Mouse (Mus musculus) retina, postnatal 1 day (tissue): Measurements from ENCODE around the gene Nub1.
"Not testable (repeated sequence)": the region's sequence is repeated elsewhere in the genome, so short reads cannot be mapped to it uniquely, and the experiment has no call there.

ENCODE experiments used
- DNase-seq: peaks from one replicate; pipeline ENCODE4 v3.0.0-alpha.2; 2012

The Nub1 gene

DNA sequence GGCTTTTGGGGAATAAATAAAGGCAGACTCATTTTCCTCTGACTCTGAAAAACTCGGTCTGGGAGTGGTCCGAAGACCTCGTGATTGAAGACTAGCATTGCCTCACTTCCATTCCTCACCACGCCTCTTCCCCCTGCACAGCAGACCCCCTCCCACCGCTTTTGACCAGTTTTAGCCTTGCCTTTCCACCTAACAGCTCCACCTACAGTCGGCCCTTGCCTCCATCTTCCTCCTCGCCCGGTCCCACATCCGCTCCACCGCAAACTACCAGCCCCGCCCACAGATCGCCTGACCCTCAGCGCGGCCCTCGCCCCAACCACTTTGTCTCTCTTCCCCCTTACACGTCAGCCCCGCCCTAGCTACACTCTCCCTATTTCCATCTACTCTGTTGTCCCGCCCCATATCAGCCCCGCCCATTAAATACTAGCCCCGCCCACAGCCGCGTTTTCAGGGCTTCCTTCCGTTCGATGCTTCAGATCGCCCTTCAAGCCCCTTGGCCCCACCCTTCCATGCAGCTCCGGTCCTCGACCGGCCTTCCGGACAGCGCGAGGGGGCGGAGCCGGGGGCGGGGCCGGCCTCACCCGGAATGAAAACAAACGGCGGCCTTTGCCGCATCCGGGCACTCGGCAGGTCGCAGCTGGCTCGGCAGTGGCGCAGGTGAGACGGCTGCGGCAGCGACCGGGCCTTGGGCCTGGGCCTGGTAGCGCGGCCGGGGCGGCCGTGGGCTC lies at the start of gene Nub1:
TSS of gene Nub1 (plus strand) at position 167 of the 728 bp plus-strand sequence.
- peak; percentile 100 for DNase-seq

DNA sequence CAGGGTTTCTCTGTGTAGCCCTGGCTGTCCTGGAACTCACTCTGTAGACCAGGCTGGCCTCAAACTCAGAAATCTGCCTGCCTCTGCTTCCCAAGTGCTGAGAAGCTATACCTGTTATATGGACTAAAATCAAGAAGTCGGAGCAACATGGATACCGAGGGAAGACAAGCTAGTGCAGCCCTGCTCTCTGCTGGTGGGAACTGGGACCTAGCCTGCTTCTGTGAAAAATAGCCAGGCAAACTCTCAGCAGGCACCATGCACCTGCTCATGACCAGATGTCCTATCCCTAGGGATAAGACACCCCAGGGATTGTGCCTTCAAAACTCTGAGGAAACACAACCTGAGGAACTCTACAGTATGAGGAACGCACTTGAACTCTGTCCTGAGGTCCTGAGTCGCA lies 48.3 kb upstream of the Nub1 start:
- no peak for DNase-seq

DNA sequence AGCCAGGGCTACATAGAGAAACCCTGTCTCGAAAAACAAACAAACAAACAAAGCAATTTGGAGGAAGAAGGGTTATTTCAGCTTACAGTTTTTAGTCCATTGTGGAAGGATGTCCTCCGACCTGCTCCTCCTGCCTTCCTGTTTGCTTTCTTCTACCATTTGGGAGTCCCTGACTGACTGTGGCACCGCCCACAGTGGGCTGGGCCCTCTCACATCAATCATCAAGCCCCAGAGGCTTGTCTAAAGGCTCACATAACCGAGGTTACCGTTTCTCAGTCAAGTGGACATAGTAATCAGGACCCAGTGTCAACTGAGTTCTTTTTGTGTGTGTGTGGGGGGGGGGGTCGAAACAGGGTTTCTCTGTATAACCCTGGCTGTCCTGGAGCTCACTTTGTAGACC lies 47.2 kb upstream of the Nub1 start:
- DNase-seq, result no peak

DNA sequence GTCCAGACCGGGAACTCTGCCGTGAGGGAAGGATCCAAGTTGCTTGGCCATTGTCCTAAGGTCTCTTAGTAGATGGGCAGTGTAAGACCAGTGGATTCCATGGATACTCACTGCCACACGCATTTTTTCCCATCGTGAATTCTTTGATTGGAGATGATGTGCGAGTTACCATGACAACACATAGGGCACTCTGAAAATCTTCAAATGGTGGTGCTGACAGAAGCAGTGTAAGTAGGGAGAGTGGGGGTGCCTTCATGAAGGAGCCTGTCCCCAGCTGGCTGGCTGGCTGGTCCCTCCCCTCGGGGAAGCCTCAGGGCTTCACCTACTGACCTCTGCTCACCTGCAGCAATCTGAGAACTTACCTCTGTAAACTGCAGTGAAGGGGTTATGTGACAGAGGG lies 46.3 kb upstream of the Nub1 start:
- no peak for DNase-seq

DNA sequence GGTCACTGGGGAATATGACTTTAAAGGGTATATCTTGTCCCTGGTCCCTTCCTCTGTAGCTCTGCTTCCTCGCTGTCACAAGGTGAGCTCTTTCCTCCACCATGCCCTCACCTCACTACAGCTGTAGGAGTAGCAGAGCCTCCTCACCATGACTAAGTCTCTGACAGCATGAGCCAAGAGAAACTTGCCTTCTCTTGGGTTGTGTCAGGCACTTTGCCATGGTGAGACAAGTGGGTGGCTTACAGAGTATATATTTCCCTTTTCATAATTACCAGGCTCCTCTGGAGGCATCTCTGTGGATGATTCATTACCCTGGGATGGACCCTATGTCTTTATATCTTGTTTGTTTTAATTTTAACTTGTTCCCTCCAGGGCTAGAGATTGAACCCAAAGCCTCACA lies 39.9 kb upstream of the Nub1 start:
- no peak for DNase-seq

DNA sequence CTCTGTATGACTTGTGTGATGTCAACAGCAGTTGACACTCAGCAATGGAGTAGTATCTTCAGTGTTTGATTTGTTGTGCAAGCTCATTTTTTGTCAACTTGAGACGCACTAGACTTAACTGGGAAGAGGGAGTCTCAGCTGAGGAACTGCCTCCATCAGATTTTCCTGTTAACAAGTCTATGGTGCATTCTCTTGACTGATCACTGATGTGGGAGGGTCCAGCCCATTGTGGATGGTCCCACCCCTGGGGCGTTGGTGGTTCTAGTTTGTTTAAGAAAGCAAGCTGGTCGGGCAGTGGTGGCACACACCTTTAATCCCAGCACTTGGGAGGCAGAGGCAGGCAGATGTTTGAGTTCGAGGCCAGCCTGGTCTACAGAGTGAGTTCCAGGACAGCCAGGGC lies 36.1 kb upstream of the Nub1 start:
- DNase-seq, result no peak

DNA sequence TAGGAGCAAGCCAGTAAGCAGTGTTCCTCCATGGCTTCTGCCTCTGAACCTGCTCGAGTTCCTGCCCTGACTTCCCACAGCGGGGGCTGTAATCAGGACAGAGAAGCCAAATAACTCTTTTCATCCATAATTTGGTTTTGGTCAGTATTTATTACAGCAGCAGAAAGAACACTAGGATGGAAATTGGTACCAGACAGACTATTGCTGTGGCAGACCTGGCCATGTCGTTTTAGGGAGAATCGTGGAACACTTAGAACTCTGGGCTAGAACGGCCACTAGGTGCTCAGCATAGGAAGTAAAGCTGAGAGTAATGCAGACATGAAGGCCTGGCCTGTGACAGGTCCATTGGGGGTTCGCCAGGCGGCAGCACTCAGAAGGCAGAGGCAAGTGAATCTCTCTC lies 35.6 kb upstream of the Nub1 start:
- no peak for DNase-seq

DNA sequence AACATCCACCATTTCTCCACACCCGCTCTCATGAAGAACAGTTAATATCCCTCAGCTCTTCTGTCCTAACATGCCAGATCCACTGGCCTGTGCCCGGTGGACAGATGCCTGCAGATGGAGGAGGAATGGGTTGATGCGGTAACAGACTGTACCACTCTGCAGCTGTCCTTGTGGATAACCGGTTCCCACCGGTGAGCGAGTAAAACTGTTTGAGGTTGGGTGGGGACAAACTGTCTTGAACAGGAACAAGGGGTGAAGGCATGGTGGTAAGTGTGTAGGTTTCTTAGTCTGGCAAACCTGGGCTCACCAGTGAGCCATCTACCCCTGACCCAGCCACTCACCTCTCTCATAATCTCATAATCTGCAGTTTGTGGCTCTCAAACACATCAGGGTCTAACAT lies 34.0 kb upstream of the Nub1 start:
- no peak for DNase-seq

DNA sequence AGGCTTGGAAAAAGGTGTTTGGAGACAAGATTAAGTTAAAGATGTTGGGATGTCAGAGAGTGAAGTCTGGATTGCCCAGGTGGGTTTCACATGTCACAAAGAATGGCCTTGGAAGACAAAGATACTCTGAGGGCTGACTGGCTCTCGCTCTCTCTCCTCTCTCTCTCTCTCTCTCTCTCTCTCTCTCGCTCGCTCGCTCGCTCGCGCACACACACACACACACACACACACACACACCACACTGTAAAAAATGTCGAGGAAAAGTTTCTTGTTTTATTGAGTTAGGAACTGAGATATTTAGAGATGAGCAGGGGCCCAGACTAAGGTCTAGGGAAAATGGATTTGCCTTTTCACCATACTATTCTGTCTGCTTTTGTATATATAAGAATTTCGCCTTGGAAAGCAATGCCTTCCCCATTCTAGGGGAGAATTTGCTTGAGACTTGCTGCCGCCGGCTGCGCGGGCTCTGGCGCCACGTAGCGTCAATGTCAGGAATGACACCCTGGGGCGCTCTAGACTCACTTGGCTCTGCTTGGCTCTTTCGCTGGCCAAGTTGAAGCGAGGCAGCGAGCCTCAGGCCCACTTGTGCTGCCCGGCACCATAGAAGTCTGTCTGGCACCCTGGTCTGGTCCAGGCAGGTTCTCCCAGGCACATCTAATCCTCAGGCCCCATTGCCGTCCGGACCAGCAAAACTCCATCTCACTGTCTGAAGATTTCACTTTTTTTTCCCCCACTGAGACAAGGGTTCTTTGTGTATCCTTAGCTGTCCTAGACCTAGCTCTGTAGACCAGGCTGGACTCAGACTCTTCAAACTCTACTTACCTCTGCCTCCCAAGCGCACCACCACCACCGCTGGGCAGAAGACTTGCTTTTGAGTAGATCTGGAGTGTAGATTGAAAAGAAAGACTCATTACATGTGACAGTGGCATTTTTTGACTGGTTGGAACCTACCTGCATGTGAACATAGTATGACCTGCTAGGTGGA lies 33.3 kb upstream of the Nub1 start:
- peak; percentile 84 for DNase-seq

DNA sequence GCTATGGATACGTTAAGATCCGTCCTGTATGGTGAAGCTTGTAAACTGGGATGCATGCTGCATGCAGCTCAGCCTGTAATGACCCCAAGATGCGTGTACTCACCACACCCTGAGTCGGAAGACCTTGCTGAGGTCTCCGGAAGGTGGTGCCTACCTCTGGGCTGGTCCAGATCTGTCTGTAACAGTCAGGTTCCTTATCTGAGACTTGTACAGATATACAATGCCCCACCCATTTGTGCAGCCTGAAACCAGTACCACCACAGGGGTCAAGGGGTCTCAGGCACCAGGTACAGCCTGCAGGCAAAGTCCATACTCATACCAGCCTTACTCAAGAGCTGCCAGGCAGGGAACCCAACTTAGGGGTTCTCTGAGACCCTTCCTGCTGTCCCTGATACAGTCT lies 32.6 kb upstream of the Nub1 start:
- DNase-seq, result no peak

DNA sequence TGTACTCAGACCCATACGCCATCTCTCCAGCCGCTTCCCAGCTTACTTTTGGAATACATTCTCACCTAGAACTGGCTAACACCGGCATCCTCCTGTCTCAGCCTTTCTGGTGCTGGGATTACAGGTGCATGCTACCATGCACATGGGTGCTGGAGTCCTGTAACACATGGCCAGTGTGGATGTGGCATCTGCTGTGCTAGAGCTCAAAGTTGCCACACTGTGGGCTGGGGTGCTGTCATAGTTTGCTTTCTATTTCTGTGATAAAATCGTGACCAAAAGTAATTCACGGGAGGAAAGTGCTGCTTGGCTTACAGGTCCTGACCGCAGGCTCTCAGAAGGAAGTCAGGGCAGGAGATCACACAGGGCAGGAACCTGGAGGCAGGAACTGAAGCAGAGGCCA lies 30.8 kb upstream of the Nub1 start:
- no peak for DNase-seq

DNA sequence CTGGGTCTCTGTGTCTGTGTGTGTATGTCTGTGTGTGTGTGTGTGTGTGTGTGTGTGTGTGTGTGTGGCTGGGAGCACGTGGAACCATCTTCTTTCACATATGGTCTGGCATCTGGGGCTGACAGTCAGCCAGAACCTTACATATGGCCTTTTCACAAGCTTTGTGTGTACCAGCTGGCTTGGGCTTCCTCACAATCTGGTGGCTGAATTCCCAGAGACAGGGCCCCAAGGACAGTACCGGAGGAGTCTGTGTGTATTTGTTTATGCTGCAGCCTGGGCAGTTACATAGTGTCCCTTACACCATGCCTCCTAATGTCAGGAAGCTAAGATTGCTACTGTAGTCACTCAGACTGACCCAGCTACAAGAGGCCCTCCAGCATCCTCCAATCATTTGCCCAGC lies 28.2 kb upstream of the Nub1 start:
- peak; percentile 47 for DNase-seq

DNA sequence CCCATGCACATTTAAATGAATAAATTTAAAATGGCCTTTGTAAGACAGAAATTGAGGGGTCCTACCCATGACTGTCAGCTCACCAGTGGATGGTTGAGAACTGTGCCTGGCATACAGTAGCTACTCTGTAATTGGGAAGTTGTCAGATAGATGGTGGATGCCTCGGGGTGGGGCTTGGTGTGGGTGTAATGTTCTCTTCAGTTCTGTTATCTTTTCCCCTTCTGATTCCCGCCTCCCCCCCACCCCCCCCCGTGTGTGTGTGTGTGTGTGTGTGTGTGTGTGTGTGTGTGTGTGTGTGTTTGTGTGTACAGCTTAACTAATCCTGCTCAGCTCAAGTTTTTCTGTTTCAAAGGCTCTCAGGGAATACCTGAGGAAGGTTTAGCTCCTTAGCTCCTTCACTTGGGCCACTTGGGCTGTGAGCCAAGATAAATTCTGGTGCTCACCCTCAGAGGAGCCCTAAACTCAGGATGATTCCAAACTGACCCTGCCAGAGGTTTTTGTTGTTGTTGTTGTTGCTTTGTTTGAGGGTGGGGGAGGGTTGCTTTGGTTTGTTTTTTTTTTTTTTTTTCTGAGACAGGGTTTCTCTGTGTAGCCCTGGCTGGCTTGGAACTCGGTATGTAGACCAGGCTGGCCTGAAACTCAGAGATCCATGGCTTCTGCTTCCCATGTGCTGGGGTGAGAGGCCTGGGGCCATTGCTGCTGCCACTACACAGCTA lies 25.5 kb upstream of the Nub1 start:
- no peak for DNase-seq

DNA sequence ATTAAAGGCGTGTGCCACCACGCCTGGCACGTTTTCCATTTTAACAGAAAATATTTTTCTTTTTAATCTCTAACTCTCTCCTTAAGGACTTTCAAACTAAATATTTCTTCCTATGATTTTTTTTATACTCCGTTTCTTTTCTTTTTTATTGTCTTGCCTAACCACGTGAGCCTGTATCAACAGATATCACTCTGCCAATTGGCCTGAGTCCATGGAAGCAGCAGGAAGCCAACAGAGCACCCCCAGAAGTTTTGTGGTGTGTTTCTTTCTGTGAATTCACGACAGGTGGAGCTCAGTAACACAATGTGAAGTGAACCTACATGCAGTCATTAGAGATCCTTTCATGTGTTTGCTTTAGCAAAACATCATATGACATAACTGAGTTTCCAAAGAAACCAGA lies 23.9 kb upstream of the Nub1 start:
- no peak for DNase-seq

DNA sequence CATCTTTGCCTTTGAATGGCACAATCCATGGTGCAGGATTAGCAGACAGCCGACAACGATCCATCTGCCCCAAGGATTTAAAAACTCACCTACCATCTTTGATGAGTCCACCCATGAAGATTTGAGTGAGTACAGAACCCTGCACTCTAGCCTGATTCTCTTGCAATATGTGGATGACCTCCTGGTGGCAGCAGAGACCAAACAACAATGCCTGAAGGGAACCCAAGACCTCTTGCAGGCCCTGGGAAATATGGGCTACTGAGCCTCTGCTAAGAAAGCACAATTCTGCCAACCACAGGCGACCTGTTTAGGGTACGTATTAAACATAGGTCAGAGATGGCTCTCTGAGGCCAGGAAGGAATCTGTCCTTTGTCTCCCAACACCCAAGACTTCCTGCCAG lies 11.1 kb upstream of the Nub1 start:
- peak; percentile 88 for DNase-seq

DNA sequence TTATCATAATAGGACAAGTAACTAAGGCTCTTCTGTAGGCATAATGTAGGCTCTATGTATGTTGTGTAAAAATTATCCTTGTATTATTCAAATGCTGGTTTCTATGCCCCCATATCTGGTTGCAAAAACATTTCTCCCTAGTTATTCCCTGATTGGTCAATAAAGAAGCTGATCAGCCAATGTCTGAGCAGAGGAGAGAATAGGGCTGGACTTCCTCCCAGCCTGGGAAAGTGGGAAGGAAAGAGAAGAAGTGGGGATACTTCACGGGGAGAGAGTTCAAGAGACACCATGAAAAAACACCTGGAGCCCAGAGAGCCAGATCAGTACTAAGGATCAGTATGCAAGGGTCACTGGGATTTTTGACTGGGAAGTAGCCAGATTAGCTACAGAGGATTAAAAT lies 3.9 kb upstream of the Nub1 start:
- no peak for DNase-seq

DNA sequence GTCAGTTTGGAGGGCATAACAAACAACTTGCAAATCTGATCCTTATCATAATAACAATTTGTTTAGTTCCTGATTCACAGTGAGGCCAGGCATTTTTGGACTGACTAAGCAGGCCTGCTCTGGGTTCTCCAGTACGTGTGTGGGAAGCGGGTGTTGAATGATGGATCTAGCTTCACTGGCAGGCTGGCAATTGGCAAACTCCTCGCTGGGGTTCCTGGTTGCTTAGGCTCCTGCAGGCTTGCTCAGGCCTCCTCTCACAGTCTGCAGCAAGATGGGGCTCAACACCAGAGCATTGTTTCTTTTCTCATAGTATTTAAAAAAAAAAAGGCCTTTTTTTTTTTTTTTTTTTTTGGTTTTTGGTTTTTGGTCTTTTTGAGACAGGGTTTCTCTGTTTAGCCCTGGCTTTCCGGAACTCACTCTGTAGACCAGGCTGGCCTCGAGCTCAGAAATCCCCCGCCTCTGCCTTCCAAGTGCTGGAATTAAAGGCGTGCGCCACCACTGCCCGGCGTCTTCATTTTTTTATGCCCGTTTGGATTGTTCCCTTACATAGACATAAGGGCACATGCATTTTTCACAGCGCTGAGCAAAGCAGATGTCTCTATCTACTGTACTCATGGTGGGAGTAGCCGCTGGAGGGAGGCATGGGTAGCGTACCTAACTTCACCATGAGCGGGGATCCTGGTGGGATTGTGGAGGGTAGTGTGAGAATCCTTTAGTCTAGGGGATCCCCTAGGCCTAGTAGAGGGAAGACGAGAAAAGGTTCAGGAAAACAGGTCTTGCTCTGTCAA lies 560 bp upstream of the Nub1 start:
- DNase-seq, result peak; percentile 19

DNA sequence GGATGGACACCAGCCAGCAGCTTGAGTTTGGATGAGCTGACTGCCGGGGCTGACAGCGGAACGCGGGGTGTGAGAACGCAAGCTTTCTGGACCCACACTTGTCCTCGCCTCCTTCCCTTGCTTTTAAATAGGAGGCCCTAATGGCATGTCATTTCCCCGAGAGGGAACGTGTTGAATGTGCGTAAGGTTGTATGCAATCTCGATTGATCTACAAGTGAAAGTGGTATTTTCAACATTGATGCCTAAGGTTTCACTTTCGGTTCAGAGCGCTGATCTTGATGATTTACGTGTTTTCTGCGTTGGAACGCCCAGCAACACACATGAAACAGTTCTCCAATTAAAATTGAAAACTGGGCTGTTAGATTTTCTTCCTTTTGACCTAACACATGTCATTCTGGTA lies 844 bp downstream of the Nub1 start:
- DNase-seq, result no peak

DNA sequence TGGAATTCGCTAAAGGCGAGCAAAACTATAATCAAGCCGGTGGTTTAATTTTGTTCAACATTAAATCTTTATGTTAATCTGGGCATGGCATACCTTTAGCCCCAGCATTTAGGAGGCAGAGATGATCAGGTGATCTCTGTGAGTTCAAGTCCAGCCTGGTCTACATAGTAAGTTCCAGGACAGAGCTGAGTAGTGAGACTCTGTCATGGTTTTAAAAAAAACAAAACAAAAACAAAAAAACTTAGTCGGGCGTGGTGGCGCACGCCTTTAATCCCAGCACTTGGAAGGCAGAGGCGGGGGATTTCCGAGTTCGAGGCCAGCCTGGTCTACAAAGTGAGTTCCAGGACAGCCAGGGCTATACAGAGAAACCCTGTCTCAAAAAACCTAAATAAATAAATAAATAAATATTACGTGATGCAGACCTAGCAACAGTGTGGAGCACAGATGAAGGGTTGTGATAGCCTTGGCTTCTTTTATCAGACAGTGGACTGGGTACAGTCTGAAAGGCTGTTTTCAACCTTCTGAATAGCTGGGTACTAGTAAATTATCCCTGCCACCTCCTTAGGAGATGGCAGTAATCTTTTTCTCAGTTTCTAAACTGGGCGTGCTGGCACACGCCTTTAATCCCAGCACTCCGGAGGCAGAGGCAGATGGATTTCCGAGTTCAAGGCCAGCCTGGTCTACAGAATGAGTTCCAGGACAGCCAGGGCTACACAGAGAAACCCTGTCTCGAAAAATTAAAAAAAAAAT lies 1.5 kb downstream of the Nub1 start:
- DNase-seq, result not testable (repeated sequence)

DNA sequence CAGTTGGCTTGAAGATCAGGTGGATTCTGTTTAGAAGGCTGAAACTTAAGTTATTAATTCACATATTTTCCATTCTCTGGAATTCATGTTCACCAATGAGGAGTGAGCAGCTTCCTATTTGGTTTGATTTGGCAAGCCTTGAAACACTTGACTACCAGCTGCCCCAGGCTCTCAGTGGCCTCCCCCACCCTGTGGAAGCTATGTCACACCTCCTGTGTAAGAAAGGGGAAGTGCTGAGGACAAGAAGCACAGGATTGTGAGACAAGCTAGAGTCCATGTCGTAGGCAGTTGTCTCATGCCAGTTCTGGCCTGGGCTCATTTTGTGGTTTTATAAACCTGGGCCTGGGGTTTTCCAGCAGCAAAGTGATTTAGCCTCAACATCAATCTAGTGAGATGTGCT lies 2.4 kb downstream of the Nub1 start:
- no peak for DNase-seq

DNA sequence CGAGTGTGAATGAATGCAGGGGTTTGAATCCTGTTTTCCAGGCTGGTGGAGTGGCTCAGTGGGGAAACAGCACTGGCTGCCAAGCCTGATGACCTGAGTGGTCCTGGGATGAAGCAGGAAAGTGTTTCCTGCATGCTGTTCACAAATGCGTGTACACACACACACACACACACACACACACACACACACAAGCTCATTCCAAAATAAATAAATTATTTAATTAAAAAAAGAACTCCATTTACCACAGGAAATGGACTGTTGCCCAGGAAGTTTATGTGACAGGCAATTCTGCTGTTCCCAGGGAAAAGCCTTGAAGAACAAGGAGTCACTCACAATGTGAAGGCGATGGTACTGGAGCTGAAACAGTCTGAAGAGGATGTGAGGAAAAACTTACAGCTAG lies 11.4 kb downstream of the Nub1 start:
- DNase-seq, result no peak

DNA sequence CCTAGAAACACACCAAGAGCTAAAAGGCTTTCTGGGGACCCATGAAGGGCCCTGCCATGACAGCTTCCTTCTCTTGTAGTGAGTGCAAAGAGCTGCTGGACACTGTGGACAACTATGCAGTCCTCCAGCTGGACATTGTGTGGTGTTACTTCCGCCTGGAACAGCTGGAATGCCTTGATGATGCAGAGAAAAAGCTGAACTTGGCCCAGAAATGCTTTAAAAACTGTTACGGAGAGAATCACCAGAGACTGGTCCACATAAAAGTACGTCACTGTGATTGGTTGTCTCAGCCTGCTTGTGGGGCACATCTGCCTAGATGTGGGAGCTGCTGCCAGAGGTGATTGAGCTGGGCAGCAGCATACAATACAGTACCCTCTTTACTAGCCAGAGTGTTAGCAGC lies 15.9 kb downstream of the Nub1 start:
- DNase-seq, result no peak
